Mouse (Mus musculus) CH12.LX (cell line): ENCODE measurements around the gene Srrm1.

ENCODE experiments used
- CTCF ChIP-seq, 2 experiments: IDR thresholded peaks in 1 of 2; conservative IDR thresholded peaks in 1 of 2; 2 replicates each; pipeline ENCODE4 v1.5.1; 2011 to 2012; ENCODE audit warnings: low read depth in 2 of 2, low read length in 2 of 2, improper control_type of control experiment in 1 of 2, inconsistent platforms in 1 of 2, mild to moderate bottlenecking in 1 of 2, moderate library complexity in 1 of 2
- EP300 ChIP-seq: IDR thresholded peaks from 2 replicates; pipeline ENCODE4 v1.6.1; 2011; ENCODE audit warnings: low read length, improper control_type of control experiment
- RAD21 ChIP-seq: IDR thresholded peaks from 2 replicates; pipeline ENCODE4 v1.6.1; 2011; ENCODE audit warnings: low read depth, mild to moderate bottlenecking, low read length, improper control_type of control experiment, moderate library complexity
- SMC3 ChIP-seq: IDR thresholded peaks from 2 replicates; pipeline ENCODE4 v1.6.1; 2011; ENCODE audit warnings: low read depth, low read length, improper control_type of control experiment

GRCm38 (mm10) chr4:135395375-135395774 is 42.3 kb upstream of the Srrm1 start:
- no peak for TF ChIP-seq RAD21
- no peak for TF ChIP-seq EP300
- no peak for TF ChIP-seq CTCF (conservative IDR thresholded peaks at IDR 0.05 in 1 of 2, IDR thresholded peaks at IDR 0.05 in 1 of 2; ENCODE audit: low read depth in 2 of 2, low read length in 2 of 2)
- no peak for TF ChIP-seq SMC3
